Mouse (Mus musculus): ENCODE results near the gene Olfr1535. TPM values are rescaled to one million over a fixed set of nuclear protein-coding genes. Genes with fewer than 3 reads are reported as not detected.
A peak's percentile ranks its signal among the peaks of the same experiment; 100 is the strongest.

Olfr1535 gene
- total RNA-seq (2021): not detected
- long read RNA-seq, experiment 1: 0 reads
- long read RNA-seq, experiment 2: 0 reads

- DNase-seq (ENCODE audit: low spot score in 2 of 2): no peak
Observed at GRCm38 (mm10) chr13:21559793-21560192, at the start of gene Olfr1535. Olfr1535 (minus strand) TSS chr13:21559893.

DNA sequence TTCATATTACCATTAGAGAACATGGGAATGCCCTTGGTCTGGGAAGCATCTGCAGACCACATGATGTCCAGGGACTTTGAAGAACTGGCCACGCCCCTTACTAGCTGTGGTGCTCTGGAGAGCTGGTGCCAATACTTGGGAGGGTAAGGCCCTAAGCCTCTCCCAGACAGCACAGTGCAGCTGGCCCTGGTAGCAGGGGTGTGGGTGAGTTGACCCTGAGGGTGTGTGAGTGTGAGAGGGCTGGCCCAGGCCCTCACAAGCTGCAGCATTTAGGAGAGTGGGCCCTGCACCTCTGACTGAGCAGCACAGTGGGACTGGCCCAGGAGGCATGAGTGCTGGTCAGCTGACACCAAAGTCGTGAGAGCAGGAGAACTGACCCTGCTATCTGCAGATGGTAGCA is 31.9 kb upstream of the Olfr1535 start:
- no peak for DNase-seq (ENCODE audit: low spot score in 2 of 2)

GRCm38 (mm10) chr13:21581659-21582058 is 22.0 kb upstream of the Olfr1535 start, which contains the start of gene Olfr1364:
Olfr1364 (minus strand) TSS chr13:21581759.
- no peak for DNase-seq (ENCODE audit: low spot score in 2 of 2)

- DNase-seq (ENCODE audit: low spot score in 2 of 2): no peak
Observed at GRCm38 (mm10) chr13:21550416-21551110, 9.1 kb downstream of the Olfr1535 start.

DNA sequence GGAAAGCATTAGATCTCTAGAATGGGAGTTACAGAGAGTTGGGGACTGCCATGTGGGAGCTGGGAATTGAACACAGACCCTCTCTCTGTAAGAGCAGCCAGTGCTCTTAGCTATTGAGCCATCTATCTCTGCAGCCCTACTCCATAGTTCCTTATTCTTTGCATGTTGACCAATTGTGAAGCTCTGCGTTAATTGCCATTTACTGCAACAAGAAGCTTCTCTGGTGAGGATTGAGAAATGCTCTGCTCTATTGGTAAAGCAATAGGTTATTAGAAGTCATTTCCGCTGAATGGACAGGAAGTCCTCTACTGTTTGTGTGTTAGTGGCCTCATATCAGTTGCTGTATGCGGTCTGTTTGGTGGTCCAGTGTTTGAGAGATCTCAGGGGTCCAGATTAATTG is 10.2 kb downstream of the Olfr1535 start:
- no peak for DNase-seq (ENCODE audit: low spot score in 2 of 2)

DNA sequence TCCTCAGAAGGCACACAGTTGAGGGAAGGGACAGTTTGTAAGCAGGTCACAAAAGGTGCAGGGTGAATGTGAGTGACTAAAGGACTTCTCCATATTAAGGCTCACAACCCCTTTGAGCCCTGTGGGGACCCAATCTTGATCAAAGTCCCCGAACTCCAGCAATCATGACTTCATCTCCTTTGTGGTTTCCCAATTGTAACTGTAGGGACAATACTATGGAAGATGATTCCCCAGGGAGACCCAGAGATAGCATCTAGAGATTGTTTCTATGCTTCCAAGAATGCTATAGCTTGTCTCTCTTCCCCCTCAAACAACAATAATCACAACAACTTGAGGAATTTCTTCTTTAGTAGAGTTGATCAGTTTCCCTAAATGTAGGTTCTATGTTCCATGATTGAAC is 17.0 kb downstream of the Olfr1535 start, which contains the start of gene Olfr1366:
Gene Olfr1366, minus strand, starts transcription at position 101 of the 400 bp plus-strand sequence.
- DNase-seq (ENCODE audit: low spot score in 2 of 2): no peak

DNA sequence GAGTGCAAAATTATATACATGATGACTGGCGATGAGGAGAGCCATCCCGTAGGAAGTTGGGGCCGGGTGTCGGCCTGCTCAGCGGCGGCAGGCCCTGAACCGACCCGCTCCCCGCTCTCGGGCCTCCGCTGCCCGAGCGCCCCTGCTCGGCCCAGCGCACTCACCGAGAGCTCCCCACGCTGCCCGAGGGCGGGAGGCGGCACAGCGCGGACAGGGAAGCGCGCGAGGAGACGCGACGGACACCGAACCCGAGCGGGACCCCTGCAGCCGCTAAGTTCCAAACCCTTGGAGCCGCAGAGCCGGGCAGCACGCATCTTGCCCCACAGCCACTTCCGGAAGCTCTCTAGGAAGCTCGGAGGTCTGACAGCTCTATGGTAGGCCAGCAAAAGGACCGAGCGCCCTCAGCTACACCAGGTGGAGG is 28.9 kb downstream of the Olfr1535 start, which contains the start of gene Zkscan8:
Gene Zkscan8, minus strand, starts transcription at position 340 of the 421 bp plus-strand sequence.
- peak; percentile 84 to 85 for DNase-seq (ENCODE audit: low spot score in 2 of 2)

GRCm38 (mm10) chr13:21530136-21530535 is 29.6 kb downstream of the Olfr1535 start:
- no peak for DNase-seq (ENCODE audit: low spot score in 2 of 2)

GRCm38 (mm10) chr13:21506221-21506649 is 53.5 kb downstream of the Olfr1535 start:
- DNase-seq (ENCODE audit: low spot score in 2 of 2): peak; percentile 71 to 73

Other genes starting within 250 kb of the Olfr1535 start
- gene Gpx6, start 247.8 kb downstream of the Olfr1535 start, total RNA-seq (2021): not detected
- not detected for gene Olfr1367, start 213.0 kb downstream of the Olfr1535 start, total RNA-seq (2021)
- gene Zscan12, start 197.1 kb downstream of the Olfr1535 start, total RNA-seq (2021): 1 to 10 TPM; 9.5 to 9.8 TPM
- gene Zkscan3, start 157.1 kb downstream of the Olfr1535 start, total RNA-seq (2021): 10 to 100 TPM; 61.1 to 72.4 TPM
- gene Pgbd1, start 118.8 kb downstream of the Olfr1535 start, total RNA-seq (2021): under 1 TPM; 0.36 to 0.45 TPM
- gene Zscan26, start 106.2 kb downstream of the Olfr1535 start, total RNA-seq (2021): 10 to 100 TPM; 36.3 to 41.8 TPM
- gene Nkapl, start 91.4 kb downstream of the Olfr1535 start, total RNA-seq (2021): 1 to 10 TPM in 1 of 2 experiments, under 1 TPM in 1; 0.76 to 1.5 TPM
- gene Zkscan4, start 81.0 kb downstream of the Olfr1535 start, total RNA-seq (2021): 1 to 10 TPM; 2.2 to 2.6 TPM
- gene Gm10065, start 80.5 kb downstream of the Olfr1535 start, total RNA-seq (2021): not detected
- 10 to 100 TPM; 13.8 to 16.2 TPM for gene AK157302, start 64.7 kb downstream of the Olfr1535 start, total RNA-seq (2021)
- 100 to 1,000 TPM in 1 of 2 experiments, 10 to 100 TPM in 1; 87.5 to 171 TPM for gene Gm11273, start 58.5 kb downstream of the Olfr1535 start, total RNA-seq (2021)
- gene Zkscan8, start 28.8 kb downstream of the Olfr1535 start, total RNA-seq (2021): 10 to 100 TPM; 13.5 to 15.6 TPM
- not detected for gene Olfr1366, start 17.1 kb downstream of the Olfr1535 start, total RNA-seq (2021)
- not detected for gene Olfr1364, start 21.9 kb upstream of the Olfr1535 start, total RNA-seq (2021)
- gene Olfr1362, start 54.1 kb upstream of the Olfr1535 start, total RNA-seq (2021): not detected
- not detected for gene Olfr11, start 82.6 kb upstream of the Olfr1535 start, total RNA-seq (2021)
- not detected for gene Olfr1361, start 103.5 kb upstream of the Olfr1535 start, total RNA-seq (2021)
- gene Olfr1360, start 117.5 kb upstream of the Olfr1535 start, total RNA-seq (2021): not detected
- not detected for gene Olfr1359, start 138.2 kb upstream of the Olfr1535 start, total RNA-seq (2021)
- gene Hist1h2bl, start 156.2 kb upstream of the Olfr1535 start, total RNA-seq (2021): 10 to 100 TPM; 21.3 to 23.3 TPM
- 10 to 100 TPM; 21.4 to 30.6 TPM for gene Hist1h2ai, start 156.5 kb upstream of the Olfr1535 start, total RNA-seq (2021)
- 10 to 100 TPM; 25.1 to 28.5 TPM for gene Hist1h3h, start 157.8 kb upstream of the Olfr1535 start, total RNA-seq (2021)
- 1 to 10 TPM; 5.2 to 5.8 TPM for gene Hist1h2bm, start 162.2 kb upstream of the Olfr1535 start, total RNA-seq (2021)
- 1 to 10 TPM; 5.4 TPM for gene Hist1h4j, start 175.2 kb upstream of the Olfr1535 start, total RNA-seq (2021)
- gene Hist1h4k, start 190.6 kb upstream of the Olfr1535 start, total RNA-seq (2021): 10 to 100 TPM; 76.7 to 88.9 TPM
- 1 to 10 TPM; 7.9 to 8.1 TPM for gene Hist1h2ak, start 193.9 kb upstream of the Olfr1535 start, total RNA-seq (2021)
- 10 to 100 TPM; 11.4 to 15.3 TPM for gene Hist1h2bn, start 194.2 kb upstream of the Olfr1535 start, total RNA-seq (2021)
- 10 to 100 TPM in 1 of 2 experiments, 1 to 10 TPM in 1; 8.8 to 12.2 TPM for gene Hist1h1b, start 220.7 kb upstream of the Olfr1535 start, total RNA-seq (2021)
- 10 to 100 TPM; 21.8 to 29.9 TPM for gene Hist1h3i, start 223.5 kb upstream of the Olfr1535 start, total RNA-seq (2021)
- 1 to 10 TPM; 2.5 to 4.4 TPM for gene Hist1h2an, start 227.3 kb upstream of the Olfr1535 start, total RNA-seq (2021)
- gene Hist1h2bp, start 227.6 kb upstream of the Olfr1535 start, total RNA-seq (2021): 1 to 10 TPM; 5.8 to 8.9 TPM

Data from adrenal gland, adult 18-20 months (tissue).